In the genomic region with DNA sequence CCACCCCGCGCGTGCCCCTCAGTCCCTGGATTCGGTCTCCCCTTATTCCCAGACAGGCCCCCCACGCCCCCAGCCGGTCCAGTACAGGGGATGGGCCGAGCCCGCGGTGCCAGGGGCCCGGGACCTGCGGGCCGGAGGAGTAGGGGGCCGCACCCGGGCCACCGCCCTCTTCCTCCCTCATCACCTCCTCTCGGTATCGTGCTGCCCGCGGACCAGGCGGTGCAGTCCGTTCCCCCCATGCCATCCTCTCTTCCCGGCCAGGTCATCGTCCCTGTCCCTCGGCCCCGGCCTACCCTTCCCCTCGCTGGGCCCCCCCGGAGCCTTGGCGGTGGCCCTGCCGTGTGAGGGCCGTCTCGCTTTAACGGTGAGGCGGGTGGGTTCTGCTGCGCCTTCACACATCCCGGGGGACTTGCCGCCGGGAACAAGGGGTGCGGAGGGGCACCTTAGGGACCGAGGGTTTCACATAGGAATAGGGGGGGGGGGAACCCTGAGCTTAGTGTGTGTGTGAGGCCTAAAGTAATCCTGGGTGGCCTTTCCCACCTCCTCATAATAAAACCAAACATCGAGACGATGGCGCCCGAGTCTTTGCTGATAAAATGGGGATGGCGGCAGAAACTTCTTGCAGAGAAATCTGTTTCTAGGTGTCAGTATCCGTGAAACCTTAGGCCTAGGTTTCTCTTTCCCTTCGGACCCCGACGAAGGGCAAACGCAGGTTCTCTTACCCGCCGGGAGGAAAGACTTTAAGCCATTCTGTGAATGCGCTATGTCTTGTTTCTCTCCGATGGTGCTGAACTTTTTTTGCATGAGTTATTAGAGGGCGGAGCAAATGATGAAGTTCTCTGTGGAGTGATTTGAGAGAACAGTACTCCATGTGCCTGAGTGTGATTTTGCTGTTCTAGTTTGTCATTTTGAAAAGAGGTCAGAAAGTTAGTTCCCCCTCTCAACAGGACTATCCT, we compare ENCODE assay signal across 8 mouse cellular contexts. TPM values are rescaled to one million over a fixed set of nuclear protein-coding genes. Genes with fewer than 3 reads are reported as not detected.
DNase-seq lines count a peak whose midpoint lies in the region; ATAC-seq and TF ChIP-seq lines count a peak whose summit lies in the region.

No protein-coding gene starts in this region.

- H3K4me3 ChIP-seq in forebrain, postnatal 0 days (ENCODE audit: low read depth, low read length): peak overlapping the region; percentile 90

- H3K27me3 ChIP-seq in forebrain, postnatal 0 days (ENCODE audit: insufficient read depth, low read length): no peaks in the 10 kb centered on the region

- H3K9me3 ChIP-seq in forebrain, postnatal 0 days (ENCODE audit: low read length): no peaks in the 10 kb centered on the region

- peak overlapping the region; percentile 63 for H3K4me2 ChIP-seq in forebrain, postnatal 0 days (ENCODE audit: low read depth)

- no peak for TF ChIP-seq CTCF in forebrain, postnatal 0 days (IDR thresholded peaks at IDR 0.05; ENCODE audit: low read depth)

- DNase-seq in MN1 (ENCODE audit: low spot score): peak; percentile 54
- peak; percentile 53 for DNase-seq in c-Kit-positive CD71-positive TER-119-positive erythroid progenitor cells, embryonic 14.5 days (ENCODE audit: low spot score)
- DNase-seq in forebrain, postnatal 0 days: peak; percentile 53
- DNase-seq in layer of hippocampus, postnatal 10 days (ENCODE audit: low spot score in 2 of 2): peak; percentile 45 to 49
- DNase-seq in lung, postnatal 25 days (ENCODE audit: low spot score): peak; percentile 65
- DNase-seq in retina, postnatal 7 days (ENCODE audit: low read depth, low spot score): peak; percentile 25
- peak; percentile 34 for DNase-seq in urinary bladder, postnatal 14 days (ENCODE audit: low spot score)

- peak; percentile 39 for ATAC-seq in forebrain, postnatal 0 days
- ATAC-seq in hematopoietic stem cell, adult 5-6 weeks (replicated peaks in 1 of 2; ENCODE audit: insufficient read depth in 1 of 2, low FRiP score in 2 of 2, low TSS enrichment in 1 of 2, low read depth in 1 of 2, poor library complexity in 2 of 2, severe bottlenecking in 2 of 2): peak; percentile 26 to 54; a peak in 3 of 4 replicates

- peak overlapping the region; percentile 93 for H3K27ac ChIP-seq in forebrain, postnatal 0 days (ENCODE audit: low read depth, low read length)

- H3K9ac ChIP-seq in forebrain, postnatal 0 days: peak overlapping the region; percentile 89

- 2% methylated on average over 52 of the region's 54 CpGs for WGBS in forebrain, postnatal 0 days

- no peaks in the 10 kb centered on the region for H3K36me3 ChIP-seq in forebrain, postnatal 0 days (ENCODE audit: insufficient read depth)

- no peaks in the 10 kb centered on the region for H3K4me1 ChIP-seq in forebrain, postnatal 0 days (ENCODE audit: insufficient read depth)

RNA-seq across cellular contexts. Expression of a gene that starts 0.8 kb away (rescaled TPM):
- total RNA-seq in forebrain, postnatal 0 days (2014; rRNA removed): 35.9 and 42.5 TPM in 2 replicates
- 6.6 and 10.5 TPM in 2 replicates for polyA plus RNA-seq in forebrain, postnatal 0 days (2015; fragmentation: Nextera tagmentation; extraction: Ambion mirVana)
- total RNA-seq in hematopoietic stem cell, adult 5-6 weeks (2017): 43.5 and 51.3 TPM in 2 replicates
- 10 to 100 TPM; 50.7 to 64.1 TPM for total RNA-seq in layer of hippocampus, postnatal 10 days (2021)

RNA-seq across cellular contexts. Expression of a gene that starts 55.6 kb away (rescaled TPM):
- total RNA-seq in forebrain, postnatal 0 days (2014; rRNA removed): 38.6 and 39.1 TPM in 2 replicates
- 18.6 and 26.1 TPM in 2 replicates for polyA plus RNA-seq in forebrain, postnatal 0 days (2015; fragmentation: Nextera tagmentation; extraction: Ambion mirVana)
- total RNA-seq in hematopoietic stem cell, adult 5-6 weeks (2017): 67.5 and 71.4 TPM in 2 replicates
- total RNA-seq in layer of hippocampus, postnatal 10 days (2021): 10 to 100 TPM; 27.2 to 27.5 TPM

Comparison
In these comparisons a context has a peak if more than half of its experiments do, and no peak if none do; other contexts are left out.
1. Peak in every context shown above with its lines: DNase-seq, ATAC-seq, H3K4me3 ChIP-seq and H3K27ac ChIP-seq.